Mouse (Mus musculus) embryonic facial prominence, embryonic 15.5 days (tissue): Measurements from ENCODE around the gene Ptpn20. TPM values are rescaled to one million over a fixed set of nuclear protein-coding genes. Genes with fewer than 3 reads are reported as not detected.

ENCODE experiments used
- ATAC-seq: fragments of 200-750 bp; cut with Nextera tagmentation; 2 replicates; pipeline ENCODE4 v1.8.0; 2017; ENCODE audit warnings: low read depth, moderate TSS enrichment; ENCODE audit not compliant: insufficient number of reproducible peaks, low FRiP score, low TSS enrichment
- H3K27ac ChIP-seq: fragments of 300-500 bp; sonication (generic); replicated peaks from 2 replicates; pipeline ENCODE4 v1.5.1; 2015; ENCODE audit warnings: mild to moderate bottlenecking, inconsistent platforms
- H3K27me3 ChIP-seq: fragments of 300-500 bp; sonication (generic); 2 replicates; pipeline ENCODE4 v1.6.1; 2015; ENCODE audit warnings: inconsistent platforms
- H3K36me3 ChIP-seq: fragments of 300-500 bp; sonication (generic); 2 replicates; pipeline ENCODE4 v1.6.1; 2015; ENCODE audit warnings: mild to moderate bottlenecking, inconsistent platforms
- H3K4me1 ChIP-seq: fragments of 300-500 bp; sonication (generic); 2 replicates; pipeline ENCODE4 v1.6.1; 2015; ENCODE audit warnings: inconsistent platforms
- H3K4me2 ChIP-seq: fragments of 300-500 bp; sonication (generic); replicated peaks from 2 replicates; pipeline ENCODE4 v1.6.1; 2015; ENCODE audit warnings: mild to moderate bottlenecking, inconsistent platforms
- H3K4me3 ChIP-seq: fragments of 300-500 bp; sonication (generic); replicated peaks from 2 replicates; pipeline ENCODE4 v1.5.1; 2015; ENCODE audit warnings: mild to moderate bottlenecking, inconsistent platforms
- H3K9ac ChIP-seq: fragments of 300-500 bp; sonication (generic); 2 replicates; pipeline ENCODE4 v1.6.1; 2015; ENCODE audit warnings: inconsistent platforms
- H3K9me3 ChIP-seq: fragments of 300-500 bp; sonication (generic); replicated peaks from 2 replicates; pipeline ENCODE4 v1.6.1; 2016; ENCODE audit warnings: inconsistent platforms
- WGBS: fragments of 180-500 bp; shearing (Covaris S2); methylation state at CpG from one replicate; pipeline ENCODE4 v1.1.7; 2015; 5-methylcytosine and 5-hydroxymethylcytosine counted together
- polyA plus RNA-seq: library from polyadenylated mRNA; unstranded; fragments of >200 nt; fragmentation: Nextera tagmentation; extraction: Ambion mirVana; gene quantifications from 2 replicates; pipeline ENCODE4 v1.2.1, GENCODE M21; 2015

Ptpn20 gene
- polyA plus RNA-seq, 1 experiment from 2014 or later: 0.13 TPM

- H3K36me3 ChIP-seq: no peaks in the 10 kb centered on the region
- no peak overlapping the region for H3K4me3 ChIP-seq
- 59% methylated on average over 8 of the region's 8 CpGs for WGBS
- no peaks in the 10 kb centered on the region for H3K27me3 ChIP-seq
- H3K9ac ChIP-seq: no peak overlapping the region
- H3K27ac ChIP-seq: no peak overlapping the region
- H3K4me1 ChIP-seq: no peaks in the 10 kb centered on the region
- no peak overlapping the region for H3K4me2 ChIP-seq
- ATAC-seq: no peak
- no peaks in the 10 kb centered on the region for H3K9me3 ChIP-seq
Measured at GRCm38 (mm10) chr14:33632790-33633372, 43.9 kb downstream of the Ptpn20 start.

DNA sequence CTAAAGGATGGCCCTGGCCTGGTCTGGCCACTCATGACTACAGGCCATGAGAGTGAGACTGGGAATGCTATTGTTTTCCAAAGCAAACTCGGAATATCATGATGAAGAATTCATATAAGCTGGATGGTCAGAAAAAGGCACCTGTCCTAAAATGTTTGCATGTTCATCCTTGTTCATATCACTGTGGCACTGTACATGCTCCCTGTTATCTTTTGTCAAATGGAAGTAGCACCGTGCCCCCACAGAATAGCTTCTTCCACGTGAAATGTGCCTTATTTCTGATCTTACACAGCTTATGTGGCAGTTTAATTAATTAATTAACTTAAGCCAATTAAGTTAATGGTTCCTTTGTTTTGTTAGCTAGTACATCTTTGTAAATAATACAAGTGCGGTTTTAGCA lies 45.3 kb downstream of the Ptpn20 start:
- H3K4me2 ChIP-seq: no peak overlapping the region
- H3K4me3 ChIP-seq: no peak overlapping the region
- no peaks in the 10 kb centered on the region for H3K27me3 ChIP-seq
- no peak overlapping the region for H3K27ac ChIP-seq
- ATAC-seq: no peak
- no peak overlapping the region for H3K9ac ChIP-seq
- 91% methylated on average over 4 of the region's 4 CpGs for WGBS
- H3K36me3 ChIP-seq: no peaks in the 10 kb centered on the region
- H3K9me3 ChIP-seq: no peaks in the 10 kb centered on the region
- H3K4me1 ChIP-seq: no peaks in the 10 kb centered on the region

GRCm38 (mm10) chr14:33634774-33635173 lies 45.8 kb downstream of the Ptpn20 start:
- H3K27ac ChIP-seq: no peak overlapping the region
- no peaks in the 10 kb centered on the region for H3K36me3 ChIP-seq
- H3K9ac ChIP-seq: no peak overlapping the region
- H3K27me3 ChIP-seq: no peaks in the 10 kb centered on the region
- no peak overlapping the region for H3K4me2 ChIP-seq
- no peak for ATAC-seq
- H3K4me1 ChIP-seq: no peaks in the 10 kb centered on the region
- 90% methylated on average over 1 of the region's 1 CpGs for WGBS
- H3K4me3 ChIP-seq: no peak overlapping the region
- no peaks in the 10 kb centered on the region for H3K9me3 ChIP-seq

DNA sequence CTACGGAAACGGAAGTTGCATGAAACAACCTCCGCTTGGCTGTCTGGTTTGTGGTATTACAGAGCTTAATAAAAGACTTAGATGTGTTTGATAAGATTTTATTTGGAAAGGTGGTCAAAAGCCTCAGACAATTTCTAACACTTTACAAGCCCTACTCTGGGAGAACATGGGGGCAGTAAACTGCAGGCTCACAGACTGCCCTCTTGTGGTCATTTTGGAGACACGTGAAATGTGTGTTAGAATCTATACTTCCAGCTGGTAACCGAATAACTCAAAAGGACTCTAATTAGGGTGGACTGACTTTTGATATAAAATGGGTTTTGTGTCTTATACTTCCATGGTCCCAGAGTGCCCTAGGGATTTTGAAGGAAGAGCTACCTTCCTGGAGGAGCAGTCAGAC lies 50.4 kb downstream of the Ptpn20 start:
- Histone ChIP-seq H3K36me3 (no peaks in the 10 kb centered on the region), H3K4me1 (no peaks in the 10 kb centered on the region), H3K4me3 (no peak overlapping the region), H3K9ac (no peak overlapping the region), H3K4me2 (no peak overlapping the region), H3K27ac (no peak overlapping the region), H3K9me3 (no peaks in the 10 kb centered on the region), H3K27me3 (no peaks in the 10 kb centered on the region)
- WGBS: 75% methylated on average over 5 of the region's 5 CpGs
- ATAC-seq: no peak

DNA sequence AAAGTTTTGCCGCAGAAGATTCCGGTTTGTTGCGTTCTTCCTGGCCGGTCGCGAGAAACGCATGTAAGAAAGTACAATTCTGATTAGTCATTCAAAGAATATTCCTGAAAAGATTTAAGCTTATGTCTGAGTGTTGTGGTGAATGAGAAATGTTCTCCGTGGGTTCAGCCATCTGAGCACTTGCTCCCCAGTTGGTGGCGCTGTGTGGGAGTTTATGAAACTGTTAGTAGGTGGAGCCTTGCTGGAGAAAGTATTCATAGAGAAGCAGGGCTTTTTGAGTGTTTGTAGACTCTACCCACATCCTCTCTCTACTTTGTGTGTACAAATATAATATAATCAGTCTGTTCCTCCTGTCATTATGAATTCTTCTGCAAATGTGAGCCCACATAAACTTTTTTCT lies 61.7 kb downstream of the Ptpn20 start:
- Histone ChIP-seq H3K9ac (no peak overlapping the region), H3K9me3 (no peaks in the 10 kb centered on the region), H3K36me3 (no peaks in the 10 kb centered on the region), H3K27me3 (no peaks in the 10 kb centered on the region), H3K4me3 (no peak overlapping the region), H3K27ac (no peak overlapping the region), H3K4me2 (no peak overlapping the region), H3K4me1 (no peaks in the 10 kb centered on the region)
- WGBS: 91% methylated on average over 9 of the region's 9 CpGs
- no peak for ATAC-seq

DNA sequence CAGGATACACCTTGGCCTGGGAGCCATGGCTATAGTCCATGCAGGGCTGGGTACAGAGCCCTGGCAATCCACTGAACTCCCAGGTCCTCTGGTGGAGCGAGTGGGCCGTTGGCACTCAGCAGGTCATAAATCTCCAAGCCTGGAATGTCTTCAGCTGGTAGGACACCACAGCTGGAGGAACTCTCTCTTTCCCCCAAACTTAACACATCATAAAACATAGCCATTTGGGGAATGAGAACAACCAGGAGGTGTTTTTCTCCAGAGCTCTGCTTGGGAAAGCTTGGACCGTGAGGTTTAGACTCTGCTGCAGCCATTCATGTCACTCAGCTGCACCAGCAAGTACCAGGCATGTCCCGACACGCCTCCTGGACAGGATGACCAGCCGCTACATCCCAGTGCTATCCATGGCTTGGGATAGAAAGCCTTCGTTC lies 68.5 kb downstream of the Ptpn20 start:
- H3K36me3 ChIP-seq: no peaks in the 10 kb centered on the region
- peaks cover 7% of the 10 kb centered on the region; the same call in 1 of the 2 replicates for H3K4me1 ChIP-seq
- 87% methylated on average over 7 of the region's 7 CpGs for WGBS
- no peak overlapping the region for H3K4me3 ChIP-seq
- no peak overlapping the region for H3K4me2 ChIP-seq
- no peak overlapping the region for H3K27ac ChIP-seq
- H3K9ac ChIP-seq: no peak overlapping the region
- ATAC-seq: no peak
- H3K27me3 ChIP-seq: no peaks in the 10 kb centered on the region
- no peaks in the 10 kb centered on the region for H3K9me3 ChIP-seq

DNA sequence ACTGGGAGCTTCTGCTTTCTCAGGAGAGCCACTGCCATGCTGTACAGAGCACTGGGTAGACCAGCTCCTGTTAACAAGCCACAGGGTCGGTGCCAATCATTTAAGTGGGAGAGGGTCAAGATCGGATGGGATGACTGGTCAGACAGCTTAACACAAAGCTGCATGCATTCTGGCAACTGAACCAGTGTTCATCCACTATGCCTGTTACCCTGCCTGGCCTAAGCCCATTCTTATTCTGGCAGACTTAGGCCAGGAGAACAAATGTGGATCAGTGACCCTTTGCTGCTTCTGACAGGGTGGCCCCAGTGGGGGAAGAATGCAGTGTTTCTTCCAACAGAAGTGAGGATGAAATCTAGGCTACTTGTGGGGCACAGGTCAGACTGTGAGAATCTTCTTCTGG lies 69.3 kb downstream of the Ptpn20 start:
- 69% methylated on average over 2 of the region's 2 CpGs for WGBS
- no peak for ATAC-seq
- no peak overlapping the region for H3K27ac ChIP-seq
- H3K36me3 ChIP-seq: no peaks in the 10 kb centered on the region
- H3K27me3 ChIP-seq: no peaks in the 10 kb centered on the region
- no peak overlapping the region for H3K4me2 ChIP-seq
- H3K4me3 ChIP-seq: no peak overlapping the region
- no peaks in the 10 kb centered on the region for H3K9me3 ChIP-seq
- peaks cover 7% of the 10 kb centered on the region; the same call in 1 of the 2 replicates for H3K4me1 ChIP-seq
- H3K9ac ChIP-seq: no peak overlapping the region

- Histone ChIP-seq H3K4me3 (no peak overlapping the region), H3K36me3 (no peaks in the 10 kb centered on the region), H3K9ac (no peak overlapping the region), H3K4me1 (peaks cover 7% of the 10 kb centered on the region; the same call in 1 of the 2 replicates), H3K27me3 (no peaks in the 10 kb centered on the region), H3K4me2 (no peak overlapping the region), H3K27ac (no peak overlapping the region), H3K9me3 (no peaks in the 10 kb centered on the region)
- no peak for ATAC-seq
- 29% methylated on average over 9 of the region's 9 CpGs for WGBS
Measured at GRCm38 (mm10) chr14:33662080-33662479, 73.1 kb downstream of the Ptpn20 start.

GRCm38 (mm10) chr14:33666301-33666700 lies 77.3 kb downstream of the Ptpn20 start:
- Histone ChIP-seq H3K4me1 (peaks cover 7% of the 10 kb centered on the region; the same call in 1 of the 2 replicates), H3K9me3 (no peaks in the 10 kb centered on the region), H3K27me3 (no peaks in the 10 kb centered on the region), H3K36me3 (no peaks in the 10 kb centered on the region), H3K9ac (no peak overlapping the region), H3K4me2 (no peak overlapping the region), H3K4me3 (no peak overlapping the region), H3K27ac (no peak overlapping the region)
- ATAC-seq: no peak
- 81% methylated on average over 6 of the region's 6 CpGs for WGBS

DNA sequence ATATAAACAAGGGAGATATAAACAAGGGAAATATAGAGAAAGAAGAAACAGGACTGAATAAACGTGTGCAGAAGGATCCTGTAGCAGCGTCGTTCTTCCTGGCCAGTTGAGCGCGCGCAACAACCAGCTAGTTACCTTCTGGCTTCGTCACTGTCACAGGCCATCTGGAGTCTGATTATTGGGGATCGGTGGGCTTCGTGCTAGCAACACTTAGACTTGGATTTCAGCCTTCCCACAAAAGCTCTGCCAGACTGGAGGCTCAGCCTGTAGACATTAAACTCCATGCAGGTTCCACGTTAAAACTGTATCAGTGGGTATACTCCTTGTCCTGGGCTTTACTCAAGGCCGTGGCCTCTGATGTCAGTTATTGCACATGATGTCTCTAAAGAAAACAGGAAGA lies 80.9 kb downstream of the Ptpn20 start:
- 90% methylated on average over 11 of the region's 11 CpGs for WGBS
- ATAC-seq: no peak
- H3K27me3 ChIP-seq: no peaks in the 10 kb centered on the region

DNA sequence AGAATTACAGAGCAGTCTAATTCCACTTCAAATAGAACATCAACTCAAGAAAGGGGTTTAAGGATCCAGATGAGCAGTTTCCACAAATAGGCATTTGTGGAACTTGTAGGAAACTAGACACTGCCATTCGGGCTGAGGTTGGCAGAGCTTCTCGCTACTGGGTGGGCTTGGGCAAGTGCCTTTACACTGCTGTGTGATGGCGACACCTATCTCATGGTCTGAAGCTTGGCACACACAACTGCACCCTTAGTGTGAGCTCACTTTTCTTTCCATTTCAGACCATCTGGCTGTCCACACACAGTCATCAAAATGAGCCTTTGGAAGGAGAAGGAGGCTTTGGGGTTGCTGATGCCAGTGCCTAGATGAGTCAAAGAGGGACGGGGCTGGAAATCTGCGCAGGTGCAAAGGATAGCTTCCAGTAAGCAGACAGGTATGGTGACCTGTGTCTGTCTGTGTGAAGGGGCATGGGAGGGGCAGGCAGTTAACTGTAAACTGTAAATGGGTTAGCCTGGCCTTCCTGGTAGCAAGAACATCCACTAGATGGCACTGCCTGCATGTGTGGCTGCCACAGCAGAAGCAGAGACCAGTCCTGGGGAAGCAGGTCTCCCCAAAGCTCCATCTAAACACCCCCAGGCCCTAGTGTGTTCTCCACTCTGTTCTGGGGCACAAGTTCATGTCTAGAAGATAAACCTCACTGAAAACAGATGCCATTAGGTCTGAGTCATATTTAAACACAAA lies 84.5 kb downstream of the Ptpn20 start:
- Histone ChIP-seq H3K27ac (no peak overlapping the region), H3K9ac (no peak overlapping the region), H3K4me3 (no peak overlapping the region), H3K36me3 (no peaks in the 10 kb centered on the region), H3K9me3 (no peaks in the 10 kb centered on the region), H3K27me3 (no peaks in the 10 kb centered on the region), H3K4me2 (no peak overlapping the region), H3K4me1 (peaks cover 7% of the 10 kb centered on the region; the same call in 1 of the 2 replicates)
- WGBS: 65% methylated on average over 5 of the region's 5 CpGs
- ATAC-seq: peak; percentile 63; the same call in 1 of the 2 replicates

More for the DNA sequence above, 80.9 kb downstream of the Ptpn20 start:
- H3K4me1 ChIP-seq: peaks cover 7% of the 10 kb centered on the region; the same call in 1 of the 2 replicates
- no peak overlapping the region for H3K27ac ChIP-seq
- H3K36me3 ChIP-seq: no peaks in the 10 kb centered on the region
- no peak overlapping the region for H3K9ac ChIP-seq
- H3K9me3 ChIP-seq: no peaks in the 10 kb centered on the region
- no peak overlapping the region for H3K4me2 ChIP-seq
- no peak overlapping the region for H3K4me3 ChIP-seq
